Mouse (Mus musculus) liver, embryonic 15.5 days (tissue): Measurements from ENCODE around the gene Sdr9c7. TPM values are rescaled to one million over a fixed set of nuclear protein-coding genes. Genes with fewer than 3 reads are reported as not detected.

Experiments used
- polyA plus RNA-seq: library from polyadenylated mRNA; unstranded; fragments of >200 nt; fragmentation: Nextera tagmentation; extraction: Ambion mirVana; gene quantifications from 2 replicates; pipeline ENCODE4 v1.2.1, GENCODE M21; 2015

Gene Sdr9c7
- polyA plus RNA-seq, 1 experiment from 2014 or later, result not detected

Other genes starting within 250 kb of the Sdr9c7 start
- gene Nemp1, start 231.6 kb upstream of the Sdr9c7 start, polyA plus RNA-seq, result 5.3 and 5.7 TPM in 2 replicates
- 2.9 and 3.5 TPM in 2 replicates for gene Nab2, start 229.9 kb upstream of the Sdr9c7 start, polyA plus RNA-seq
- 0.08 and 0.12 TPM in 2 replicates for gene Myo1a, start 193.3 kb upstream of the Sdr9c7 start, polyA plus RNA-seq
- 15.3 and 18.4 TPM in 2 replicates for gene Tac2, start 174.0 kb upstream of the Sdr9c7 start, polyA plus RNA-seq
- 0.82 and 0.97 TPM in 2 replicates for gene Zbtb39, start 159.0 kb upstream of the Sdr9c7 start, polyA plus RNA-seq
- gene Gpr182, start 146.8 kb upstream of the Sdr9c7 start, polyA plus RNA-seq, result 12.0 and 13.7 TPM in 2 replicates
- gene Rdh1, start 138.8 kb upstream of the Sdr9c7 start, polyA plus RNA-seq, result 0.17 and 0.22 TPM in 2 replicates
- 0.13 and 0.17 TPM in 2 replicates for gene Rdh16f1, start 138.7 kb upstream of the Sdr9c7 start, polyA plus RNA-seq
- gene Rdh9, start 122.1 kb upstream of the Sdr9c7 start, polyA plus RNA-seq, result not detected in 2 replicates
- 0.03 TPM in 1 of 2 replicates, not detected in the other for gene Rdh16, start 97.4 kb upstream of the Sdr9c7 start, polyA plus RNA-seq
- 0.05 TPM in 1 of 2 replicates, not detected in the other for gene Rdh19, start 48.6 kb upstream of the Sdr9c7 start, polyA plus RNA-seq
- gene Rdh16f2, start 32.0 kb upstream of the Sdr9c7 start, polyA plus RNA-seq, result 0.29 and 0.68 TPM in 2 replicates
- 8.8 and 15.7 TPM in 2 replicates for gene Rdh7, start 9.7 kb upstream of the Sdr9c7 start, polyA plus RNA-seq
- gene Hsd17b6, start 109.1 kb downstream of the Sdr9c7 start, polyA plus RNA-seq, result 0.09 and 0.13 TPM in 2 replicates
- 66.9 and 69.3 TPM in 2 replicates for gene Prim1, start 116.7 kb downstream of the Sdr9c7 start, polyA plus RNA-seq
- gene Naca, start 137.1 kb downstream of the Sdr9c7 start, polyA plus RNA-seq, result 312 and 355 TPM in 2 replicates
- gene Ptges3, start 160.4 kb downstream of the Sdr9c7 start, polyA plus RNA-seq, result 188 and 217 TPM in 2 replicates
- gene Atp5b, start 184.8 kb downstream of the Sdr9c7 start, polyA plus RNA-seq, result 1,834 and 1,894 TPM in 2 replicates
- gene Baz2a, start 193.1 kb downstream of the Sdr9c7 start, polyA plus RNA-seq, result 6.8 and 7.0 TPM in 2 replicates